Mouse (Mus musculus) forebrain, postnatal 0 days (tissue): Measurements from ENCODE around the gene Gm973. TPM values are rescaled to one million over a fixed set of nuclear protein-coding genes. Genes with fewer than 3 reads are reported as not detected.
A peak's percentile ranks its signal among the peaks of the same experiment; 100 is the strongest.

Experiments
- ATAC-seq: fragments of 200-750 bp; cut with Nextera tagmentation; 2 replicates; pipeline ENCODE4 v1.8.0; 2017; ENCODE audit warnings: mild to moderate bottlenecking, moderate library complexity
- DNase-seq: peaks from one replicate; pipeline ENCODE4 v3.0.0-alpha.2; 2015
- H3K27ac ChIP-seq: fragments of 300-500 bp; sonication (generic); 2 replicates; pipeline ENCODE4 v1.5.1; 2014; ENCODE audit warnings: low read depth, mild to moderate bottlenecking, antibody characterized with exemption, low read length, moderate library complexity, mixed read lengths
- H3K27me3 ChIP-seq: fragments of 300-500 bp; sonication (generic); 2 replicates; pipeline ENCODE4 v1.6.1; 2014; ENCODE audit warnings: mild to moderate bottlenecking, low read length, mixed read lengths; ENCODE audit not compliant: insufficient read depth
- H3K36me3 ChIP-seq: fragments of 300-500 bp; sonication (generic); 2 replicates; pipeline ENCODE4 v1.6.1; 2014; ENCODE audit warnings: mild to moderate bottlenecking, moderate library complexity; ENCODE audit not compliant: insufficient read depth
- H3K4me1 ChIP-seq: fragments of 300-500 bp; sonication (generic); 2 replicates; pipeline ENCODE4 v1.6.1; 2014; ENCODE audit warnings: antibody characterized with exemption; ENCODE audit not compliant: insufficient read depth
- H3K4me2 ChIP-seq: fragments of 300-500 bp; sonication (generic); 2 replicates; pipeline ENCODE4 v1.6.1; 2014; ENCODE audit warnings: low read depth, mild to moderate bottlenecking, moderate library complexity
- H3K4me3 ChIP-seq: fragments of 300-500 bp; sonication (generic); 2 replicates; pipeline ENCODE4 v1.5.1; 2014; ENCODE audit warnings: low read depth, low read length, mixed read lengths
- H3K9ac ChIP-seq: fragments of 300-500 bp; sonication (generic); 2 replicates; pipeline ENCODE4 v1.6.1; 2014; ENCODE audit warnings: mild to moderate bottlenecking
- H3K9me3 ChIP-seq: fragments of 300-500 bp; sonication (generic); 2 replicates; pipeline ENCODE4 v1.6.1; 2016; ENCODE audit warnings: low read length
- CTCF ChIP-seq: sonication (generic); IDR thresholded peaks from 2 replicates; pipeline ENCODE4 v1.5.1; 2016; ENCODE audit warnings: antibody characterized with exemption, control low read depth, low read depth
- WGBS: fragments of 180-500 bp; shearing (Covaris S2); extraction: QIAGEN DNeasy Blood & Tissue Kit; methylation state at CpG from one replicate; pipeline ENCODE4 v1.1.7; 2014; 5-methylcytosine and 5-hydroxymethylcytosine counted together
- polyA plus RNA-seq: library from polyadenylated mRNA; unstranded; fragments of >200 nt; fragmentation: Nextera tagmentation; extraction: Ambion mirVana; gene quantifications from 2 replicates; pipeline ENCODE4 v1.2.1, GENCODE M21; 2015
- total RNA-seq: library from RNA; depleted of rRNA; stranded (reverse); fragments of >200 nt; gene quantifications from 2 replicates; pipeline ENCODE4 v1.2.3, GENCODE M21; 2014

Gm973 gene
- total and polyA plus RNA-seq, 2 experiments from 2014 or later = 5.4 to 13.8 TPM

DNA sequence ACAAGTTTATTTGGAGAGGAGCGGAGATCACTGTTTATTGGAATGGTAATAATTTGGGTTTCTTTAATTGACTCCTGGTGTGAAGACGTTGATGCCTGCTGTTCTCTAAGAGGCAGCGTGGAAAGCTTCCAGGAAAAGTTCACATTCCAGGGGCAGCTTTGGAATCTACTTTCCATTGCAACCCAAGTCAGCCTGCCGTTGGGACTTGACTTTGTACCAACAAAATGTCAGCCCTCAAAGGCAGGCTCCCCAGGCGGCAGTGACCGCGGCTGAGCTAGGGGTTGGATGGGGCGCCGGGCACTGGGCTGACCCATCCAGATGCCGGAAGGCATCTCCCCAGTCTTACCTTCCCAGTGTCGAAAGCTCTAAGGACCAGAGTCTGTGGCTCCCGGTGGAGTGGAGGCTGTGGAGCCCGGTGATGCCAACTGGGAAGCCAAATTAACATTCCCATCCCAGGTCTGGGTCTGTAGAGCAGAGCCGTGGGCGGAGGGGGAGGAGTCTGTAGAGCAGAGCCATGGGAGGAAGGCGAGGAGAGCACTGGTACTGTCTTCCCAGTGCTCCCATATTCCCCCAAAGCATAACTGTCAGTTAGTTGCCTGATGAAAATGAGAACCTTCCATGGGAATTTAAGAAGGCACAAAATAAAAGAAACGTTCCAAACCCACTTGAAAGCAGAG, 7.5 kb upstream of the Gm973 start:
- ATAC-seq (no peak), DNase-seq (no peak)
- TF ChIP-seq CTCF = no peak
- no peaks in the 10 kb centered on the region for H3K9me3 ChIP-seq
- no peaks in the 10 kb centered on the region for H3K4me1 ChIP-seq
- H3K36me3 ChIP-seq = no peaks in the 10 kb centered on the region
- WGBS = 41% methylated on average over 17 of the region's 17 CpGs
- H3K9ac ChIP-seq = no peak overlapping the region
- H3K4me3 ChIP-seq = no peak overlapping the region
- no peak overlapping the region for H3K27ac ChIP-seq
- H3K27me3 ChIP-seq = no peaks in the 10 kb centered on the region
- H3K4me2 ChIP-seq = no peak overlapping the region

DNA sequence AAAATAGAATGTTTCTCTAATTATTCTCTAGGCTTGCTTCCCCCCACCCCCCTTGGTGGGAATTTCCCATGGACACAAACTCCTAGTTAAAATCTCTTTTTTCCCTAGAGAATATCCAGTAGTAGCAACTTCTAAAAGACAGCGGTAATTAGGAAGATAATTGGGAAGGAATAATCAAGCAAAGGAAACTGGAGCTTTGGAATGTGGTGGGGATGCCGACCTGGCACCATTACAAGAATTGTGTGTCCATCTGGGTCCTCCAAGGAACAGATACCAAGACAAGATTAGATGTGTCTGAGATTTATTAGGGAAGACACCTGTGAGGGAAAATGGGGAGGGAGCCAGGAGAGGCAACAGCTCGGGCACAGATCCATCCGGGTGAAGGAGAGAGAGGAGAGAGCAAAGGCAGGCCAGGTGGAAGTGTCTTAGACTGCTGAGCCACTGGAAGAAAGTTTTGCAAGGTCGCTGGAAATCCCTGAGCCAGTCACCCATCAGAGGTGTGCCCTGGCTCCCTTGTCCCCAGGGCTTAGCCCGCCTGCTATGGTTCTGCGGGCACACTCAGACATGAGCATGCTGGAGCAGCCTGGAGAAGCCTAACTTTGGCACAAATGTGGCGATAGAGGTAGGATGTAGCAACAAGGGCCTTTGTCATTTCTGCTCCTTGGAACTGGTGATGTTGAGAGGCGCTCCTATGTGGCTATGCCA, 4.3 kb upstream of the Gm973 start:
- no peak overlapping the region for H3K27ac ChIP-seq
- TF ChIP-seq CTCF = no peak
- no peaks in the 10 kb centered on the region for H3K36me3 ChIP-seq
- no peaks in the 10 kb centered on the region for H3K27me3 ChIP-seq
- DNase-seq (no peak), ATAC-seq (no peak)
- 44% methylated on average over 9 of the region's 9 CpGs for WGBS
- H3K9ac ChIP-seq = no peak overlapping the region
- H3K4me3 ChIP-seq = no peak overlapping the region
- H3K9me3 ChIP-seq = no peaks in the 10 kb centered on the region
- peaks cover 16% of the 10 kb centered on the region for H3K4me1 ChIP-seq
- H3K4me2 ChIP-seq = no peak overlapping the region

DNA sequence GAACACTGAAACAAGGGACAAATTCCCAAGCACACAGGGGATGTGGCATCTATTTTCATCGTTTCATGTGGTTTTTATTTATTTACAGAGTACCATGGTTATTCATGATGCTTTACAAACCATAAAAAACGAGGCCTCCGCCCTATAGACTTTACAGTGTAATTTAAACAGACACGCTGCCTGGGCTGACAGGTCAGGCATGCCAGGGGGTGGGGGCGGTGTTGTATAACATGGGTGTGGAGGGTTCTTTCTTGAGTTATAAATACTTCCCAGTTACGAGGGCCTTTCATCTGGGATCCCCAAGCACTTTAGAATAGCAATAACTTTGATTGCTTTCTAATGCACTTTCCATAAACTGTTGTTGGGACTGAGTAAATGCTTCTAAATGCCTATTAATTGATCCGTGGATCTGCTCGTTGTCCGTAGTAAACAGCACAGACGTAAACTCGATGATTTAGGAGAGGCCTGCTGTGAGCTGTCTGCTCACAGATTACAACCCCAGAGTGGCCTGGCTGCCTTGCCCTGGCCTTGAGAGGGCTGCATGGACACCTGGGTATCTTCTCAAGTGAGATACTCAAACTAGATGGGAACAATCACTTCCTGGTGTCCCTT, 4.3 kb downstream of the Gm973 start:
- Histone ChIP-seq H3K9ac (no peak overlapping the region), H3K4me2 (no peak overlapping the region), H3K36me3 (no peaks in the 10 kb centered on the region), H3K27me3 (no peaks in the 10 kb centered on the region), H3K9me3 (no peaks in the 10 kb centered on the region), H3K4me1 (peaks cover 17% of the 10 kb centered on the region), H3K27ac (no peak overlapping the region), H3K4me3 (no peak overlapping the region)
- ATAC-seq (no peak), DNase-seq (no peak)
- no peak for TF ChIP-seq CTCF
- 52% methylated on average over 11 of the region's 11 CpGs for WGBS

DNA sequence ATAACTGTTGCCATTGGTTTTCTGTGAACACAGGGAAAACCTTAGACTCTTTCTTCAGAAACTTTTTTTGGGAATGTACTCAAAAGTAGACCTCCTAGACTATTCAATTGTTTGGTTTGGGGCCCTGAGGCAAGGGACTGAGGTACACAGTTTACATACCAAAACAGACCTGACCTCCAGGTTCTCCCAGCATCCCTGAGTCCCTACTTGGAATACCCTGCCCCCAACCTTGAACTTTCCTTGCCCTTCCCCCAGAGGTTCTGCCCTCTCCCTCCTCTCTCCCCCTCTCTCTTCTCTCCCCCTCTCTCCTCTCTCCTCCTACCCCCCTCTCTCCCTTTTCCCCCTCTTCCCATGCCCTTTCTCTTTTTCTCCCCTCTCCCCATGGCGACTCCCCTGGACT, 6.4 kb downstream of the Gm973 start:
- H3K27me3 ChIP-seq = no peaks in the 10 kb centered on the region

DNA sequence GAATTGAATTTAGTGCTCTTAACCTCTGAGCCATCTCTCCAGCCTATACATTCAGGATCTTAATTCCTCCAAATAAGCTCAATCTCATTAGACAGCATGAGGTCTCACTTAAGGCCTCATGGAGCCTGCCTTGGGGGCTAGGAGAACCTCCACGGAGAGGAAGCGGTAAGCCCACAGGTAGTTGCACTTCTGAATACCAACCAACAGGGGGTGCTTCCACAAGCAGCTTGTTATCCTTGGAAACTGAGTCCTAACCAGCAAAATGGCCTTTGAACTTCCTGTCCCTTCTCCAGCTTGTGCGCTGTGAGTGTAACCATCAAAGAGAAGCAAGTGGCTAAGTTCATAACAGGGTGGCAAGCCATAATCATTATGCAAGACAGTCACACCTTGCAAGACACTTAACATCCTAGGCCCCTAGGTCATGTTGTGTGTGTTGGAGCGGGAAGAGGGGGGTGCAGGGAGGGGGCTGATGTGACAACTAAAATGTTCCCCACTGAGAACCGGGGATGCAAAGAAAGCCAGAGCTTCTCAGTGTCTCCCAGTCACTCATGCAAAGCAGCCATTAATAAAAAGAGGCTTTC, 7.4 kb downstream of the Gm973 start:
- TF ChIP-seq CTCF = no peak; the same call in 1 of the 2 replicates
- Histone ChIP-seq H3K4me2 (no peak overlapping the region), H3K9ac (no peak overlapping the region), H3K36me3 (no peaks in the 10 kb centered on the region), H3K9me3 (no peaks in the 10 kb centered on the region), H3K27ac (no peak overlapping the region), H3K4me3 (no peak overlapping the region), H3K4me1 (no peaks in the 10 kb centered on the region; the same call in 1 of the 2 replicates), H3K27me3 (no peaks in the 10 kb centered on the region)
- no peak for DNase-seq
- ATAC-seq = no peak
- WGBS = 61% methylated on average over 5 of the region's 5 CpGs

More for the DNA sequence above, 6.4 kb downstream of the Gm973 start:
- ATAC-seq (no peak), DNase-seq (no peak)
- Histone ChIP-seq H3K9me3 (no peaks in the 10 kb centered on the region), H3K4me2 (no peak overlapping the region), H3K4me3 (no peak overlapping the region), H3K27ac (no peak overlapping the region), H3K4me1 (no peaks in the 10 kb centered on the region; the same call in 1 of the 2 replicates), H3K36me3 (no peaks in the 10 kb centered on the region), H3K9ac (no peak overlapping the region)
- TF ChIP-seq CTCF = no peak
- WGBS = 33% methylated on average over 1 of the region's 1 CpGs

DNA sequence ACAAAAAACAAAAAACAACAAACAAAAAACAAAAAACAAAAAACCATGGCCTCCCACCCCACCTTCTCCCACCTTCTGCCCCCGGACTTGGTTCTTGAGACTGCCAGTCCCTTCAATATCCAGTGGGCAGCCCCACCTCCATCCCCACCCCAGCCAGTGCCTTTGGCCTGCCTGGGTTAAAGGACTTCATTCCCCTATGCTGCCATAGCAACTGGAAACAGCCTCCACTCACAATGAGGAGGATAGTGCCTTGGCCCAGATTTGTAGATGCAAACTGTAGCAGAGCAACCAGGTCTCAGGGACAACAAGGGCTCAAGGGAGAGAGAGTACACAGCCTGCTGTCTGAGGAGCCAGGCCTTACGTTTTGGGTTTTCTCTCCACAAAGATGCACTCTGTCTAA, 8.0 kb downstream of the Gm973 start:
- TF ChIP-seq CTCF = no peak
- Histone ChIP-seq H3K27ac (peak overlapping the region; percentile 9; the same call in 1 of the 2 replicates), H3K9me3 (no peaks in the 10 kb centered on the region), H3K4me2 (no peak overlapping the region), H3K36me3 (no peaks in the 10 kb centered on the region), H3K9ac (no peak overlapping the region), H3K27me3 (no peaks in the 10 kb centered on the region), H3K4me3 (no peak overlapping the region), H3K4me1 (no peaks in the 10 kb centered on the region; the same call in 1 of the 2 replicates)
- WGBS = 30% methylated on average over 2 of the region's 2 CpGs
- ATAC-seq (peak; percentile 88), DNase-seq (no peak)
